Mouse (Mus musculus) cerebellum, adult 11-12 months (tissue): ENCODE data around the gene Sco2.

Source experiments
- DNase-seq: peaks from one replicate; pipeline ENCODE4 v3.0.0; 2022

The Sco2 gene

GRCm38 (mm10) chr15:89322670-89323522, 50.8 kb downstream of the Sco2 start, which contains the start of gene Adm2:
TSS of gene Adm2 (plus strand) at chr15:89322720.
- no peak for DNase-seq
